7 mouse cellular contexts compared by ENCODE assay signal in the genomic region with DNA sequence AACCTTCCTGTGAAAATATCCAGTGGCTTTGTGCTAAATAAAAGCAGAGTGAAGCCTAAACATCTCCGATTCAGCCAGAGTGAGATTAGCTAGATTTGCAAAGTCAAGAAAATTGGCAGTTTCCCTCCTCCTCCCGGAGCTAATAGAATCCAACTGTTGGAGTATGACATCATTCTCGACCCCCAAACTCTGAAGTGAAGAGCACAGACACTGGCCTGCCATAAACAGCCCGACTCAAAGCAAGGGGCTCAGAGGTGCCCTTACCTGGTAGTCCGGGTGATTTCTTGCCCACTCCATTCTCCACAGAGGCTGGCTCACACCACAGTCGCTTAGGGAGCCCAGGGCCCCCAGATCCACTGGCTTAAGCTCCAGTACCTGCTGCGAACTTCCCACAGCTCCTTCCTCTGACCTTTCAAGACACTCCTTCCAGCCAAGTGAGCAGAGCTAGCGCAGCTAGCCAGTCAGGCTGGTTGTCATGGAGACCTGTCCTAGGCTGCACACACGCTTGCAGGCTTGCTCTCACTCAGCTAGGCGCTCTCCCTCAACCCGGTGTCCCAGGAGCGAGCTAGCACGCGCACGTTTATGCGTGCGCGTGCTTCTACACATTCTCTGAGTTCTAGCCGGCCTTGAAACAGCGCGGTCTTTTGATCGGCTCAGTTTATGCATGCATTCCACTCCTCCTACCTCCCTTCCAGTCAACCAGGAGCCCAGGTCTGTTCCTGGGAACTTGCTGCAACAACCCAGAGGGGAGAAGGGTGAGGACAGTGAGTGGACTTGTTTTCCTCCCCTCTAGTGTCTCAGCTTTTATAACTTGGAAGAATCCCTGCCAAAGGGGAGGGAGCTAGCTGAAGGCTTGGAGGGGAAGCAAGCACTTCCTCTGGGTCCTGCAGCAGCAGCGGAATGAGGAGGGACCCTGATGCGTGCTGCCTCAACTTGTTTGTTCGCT.
DNase-seq lines count a peak whose midpoint lies in the region; ATAC-seq and TF ChIP-seq lines count a peak whose summit lies in the region.

No protein-coding gene starts in this region.

- WGBS in limb, embryonic 12.5 days: 4% methylated on average over 25 of the region's 25 CpGs
- 1% methylated on average over 25 of the region's 25 CpGs for WGBS in midbrain, embryonic 13.5 days

- H3K36me3 ChIP-seq in limb, embryonic 12.5 days: peaks cover 7% of the 10 kb centered on the region; the same call in 1 of the 2 replicates
- no peaks in the 10 kb centered on the region for H3K36me3 ChIP-seq in midbrain, embryonic 13.5 days

- peak; percentile 70 for DNase-seq in c-Kit-positive CD71-positive TER-119-negative erythroid progenitor cells, embryonic 14.5 days (ENCODE audit: low read depth)
- DNase-seq in heart, adult 9 months (ENCODE audit: low spot score in 2 of 2): peak; percentile 83 to 88
- DNase-seq in kidney, adult 8-10 months: peak; percentile 79 to 91
- DNase-seq in spleen, postnatal 10 days (ENCODE audit: low spot score in 2 of 2): peak; percentile 49 to 69

- H3K4me3 ChIP-seq in embryonic fibroblast, embryonic 13.5 days (ENCODE audit: insufficient read depth, low read length): peak overlapping the region; percentile 34
- H3K4me3 ChIP-seq in limb, embryonic 12.5 days (replicated peaks): peak overlapping the region; percentile 33
- peak overlapping the region; percentile 36 for H3K4me3 ChIP-seq in midbrain, embryonic 13.5 days (replicated peaks)

- no peaks in the 10 kb centered on the region for H3K9me3 ChIP-seq in limb, embryonic 12.5 days
- no peaks in the 10 kb centered on the region for H3K9me3 ChIP-seq in midbrain, embryonic 13.5 days

- H3K27ac ChIP-seq in embryonic fibroblast, embryonic 13.5 days (ENCODE audit: insufficient read depth, low read length): peak overlapping the region; percentile 75
- H3K27ac ChIP-seq in limb, embryonic 12.5 days: peak overlapping the region; percentile 88
- H3K27ac ChIP-seq in midbrain, embryonic 13.5 days: peak overlapping the region; percentile 80

- H3K4me2 ChIP-seq in limb, embryonic 12.5 days: peak overlapping the region; percentile 58
- peak overlapping the region; percentile 58 for H3K4me2 ChIP-seq in midbrain, embryonic 13.5 days (replicated peaks)

- peak; percentile 96 for ATAC-seq in limb, embryonic 12.5 days (ENCODE audit: insufficient number of reproducible peaks, insufficient read depth, low FRiP score, low TSS enrichment, low read depth)
- peak; percentile 99 for ATAC-seq in midbrain, embryonic 13.5 days

- H3K4me1 ChIP-seq in embryonic fibroblast, embryonic 13.5 days (ENCODE audit: control insufficient read depth, insufficient read depth, low read length): peaks cover 20% of the 10 kb centered on the region
- peaks cover 35% of the 10 kb centered on the region for H3K4me1 ChIP-seq in limb, embryonic 12.5 days (replicated peaks)
- H3K4me1 ChIP-seq in midbrain, embryonic 13.5 days (replicated peaks): peaks cover 52% of the 10 kb centered on the region

- H3K9ac ChIP-seq in limb, embryonic 12.5 days (replicated peaks): peak overlapping the region; percentile 32
- peak overlapping the region; percentile 63 for H3K9ac ChIP-seq in midbrain, embryonic 13.5 days (replicated peaks)

- TF ChIP-seq POLR2A in embryonic fibroblast, embryonic 13.5 days (IDR thresholded peaks at IDR 0.05; ENCODE audit: low read depth, low read length): peak; percentile 37; the same call in 1 of the 2 replicates

- no peak for TF ChIP-seq CTCF in embryonic fibroblast, embryonic 13.5 days (IDR thresholded peaks at IDR 0.05; ENCODE audit: borderline replicate concordance, insufficient read depth, low read length)

- H3K27me3 ChIP-seq in limb, embryonic 12.5 days: no peaks in the 10 kb centered on the region
- H3K27me3 ChIP-seq in midbrain, embryonic 13.5 days: no peaks in the 10 kb centered on the region

Comparison
In these comparisons a context has a peak if more than half of its experiments do, and no peak if none do; other contexts are left out.
1. Peak in every context shown above with its lines: DNase-seq, ATAC-seq, H3K4me3 ChIP-seq and H3K27ac ChIP-seq.